Mouse (Mus musculus): ENCODE data around the gene Lrwd1.

Lrwd1 gene

GRCm38 (mm10) chr5:136091927-136092326 lies 43.9 kb downstream of the Lrwd1 start:
- no peak for ATAC-seq (ENCODE audit: low TSS enrichment)

DNA sequence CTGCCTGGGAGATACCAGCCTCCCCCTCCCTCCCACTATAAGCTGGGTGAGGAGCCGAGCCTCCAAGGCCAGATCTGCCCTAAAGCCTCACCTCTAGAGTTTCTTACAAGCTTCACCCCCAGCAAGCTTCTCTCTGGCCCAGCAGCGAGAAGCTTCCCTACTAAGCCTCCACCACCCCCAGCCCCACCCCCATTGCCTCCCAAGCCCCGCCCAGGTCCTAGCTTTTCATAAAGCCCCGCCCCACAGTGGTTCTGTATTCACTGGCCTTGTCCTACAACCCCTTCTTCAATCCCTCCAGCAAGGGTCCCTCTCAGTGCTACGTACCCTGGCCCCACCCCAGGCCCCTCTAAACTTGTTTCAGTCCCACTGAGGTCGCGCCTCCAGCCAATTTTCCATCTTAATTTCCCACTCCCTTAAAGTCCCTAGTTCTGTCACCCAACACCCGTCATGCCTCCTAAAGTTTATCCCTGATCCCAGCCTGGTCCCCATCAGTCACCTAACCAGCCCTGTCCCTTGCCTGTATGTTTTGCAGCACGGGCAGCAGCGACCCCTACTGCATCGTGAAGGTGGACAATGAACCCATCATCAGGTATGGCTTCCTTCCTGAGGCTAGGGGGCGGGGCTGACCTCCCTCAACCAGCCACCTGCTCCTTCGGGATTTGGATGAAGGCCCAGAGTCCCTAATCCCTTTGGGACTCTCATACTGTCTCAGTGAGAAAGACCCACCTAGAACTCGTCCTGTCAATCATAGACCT lies 46.9 kb downstream of the Lrwd1 start:
- ATAC-seq (ENCODE audit: low TSS enrichment): no peak

DNA sequence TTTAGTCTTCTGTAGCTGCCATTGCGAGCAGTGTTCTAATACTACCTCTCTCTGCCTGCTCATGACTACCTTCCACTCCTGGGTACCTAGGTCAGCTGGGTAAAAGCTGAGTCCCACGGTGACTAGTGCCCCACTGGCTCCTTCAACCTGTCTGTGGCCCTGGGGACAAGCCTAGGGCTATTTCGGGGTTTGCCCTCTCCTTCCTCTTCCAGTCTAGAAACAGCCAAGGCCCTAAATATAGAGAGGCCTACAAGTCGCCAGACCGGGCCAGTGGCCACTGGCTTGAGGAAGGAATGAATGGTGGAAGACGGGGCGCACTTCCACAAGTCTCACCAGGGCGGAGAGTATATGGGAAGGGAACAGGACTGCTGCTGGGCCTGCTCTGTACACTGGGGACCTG lies 49.6 kb downstream of the Lrwd1 start:
- ATAC-seq (ENCODE audit: low TSS enrichment): no peak

DNA sequence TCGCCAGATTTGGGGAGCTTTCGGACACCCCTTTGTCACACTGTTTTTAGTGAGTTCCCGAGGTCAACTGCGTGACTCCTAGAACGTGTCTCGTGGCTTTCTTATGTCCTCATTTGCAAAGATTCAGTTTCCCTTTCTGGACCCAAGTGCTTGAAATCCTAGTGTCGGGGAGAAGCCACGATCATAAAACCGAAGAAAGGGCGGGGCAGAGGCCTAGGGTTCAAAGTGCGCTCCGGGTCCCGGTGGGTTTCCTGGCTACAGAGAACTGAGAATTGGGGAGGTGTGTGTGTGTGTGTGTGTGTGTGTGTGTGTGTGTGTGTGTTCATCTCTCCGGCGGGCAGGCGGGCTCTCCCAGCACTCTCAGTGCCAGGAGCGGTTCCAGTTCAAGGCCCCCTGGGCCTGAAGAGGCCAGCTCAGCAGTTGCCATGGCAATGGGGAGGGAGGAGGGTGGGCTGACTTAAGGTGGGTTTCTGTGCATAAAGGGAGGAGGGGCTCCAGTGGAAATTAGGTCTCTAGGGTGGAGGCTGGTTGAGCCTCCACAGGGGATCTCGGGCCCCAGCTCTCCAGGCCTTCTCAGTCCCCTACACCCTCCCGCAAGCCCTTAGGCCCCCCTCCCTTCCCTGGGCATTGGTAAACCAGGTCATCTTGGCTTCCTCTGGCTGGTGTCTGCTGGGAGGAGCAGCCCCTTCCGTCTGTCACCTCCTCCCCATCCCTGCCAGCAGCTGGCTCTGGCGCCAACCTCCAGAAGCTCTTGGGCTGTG lies 50.8 kb downstream of the Lrwd1 start:
- ATAC-seq (ENCODE audit: low TSS enrichment): no peak

DNA sequence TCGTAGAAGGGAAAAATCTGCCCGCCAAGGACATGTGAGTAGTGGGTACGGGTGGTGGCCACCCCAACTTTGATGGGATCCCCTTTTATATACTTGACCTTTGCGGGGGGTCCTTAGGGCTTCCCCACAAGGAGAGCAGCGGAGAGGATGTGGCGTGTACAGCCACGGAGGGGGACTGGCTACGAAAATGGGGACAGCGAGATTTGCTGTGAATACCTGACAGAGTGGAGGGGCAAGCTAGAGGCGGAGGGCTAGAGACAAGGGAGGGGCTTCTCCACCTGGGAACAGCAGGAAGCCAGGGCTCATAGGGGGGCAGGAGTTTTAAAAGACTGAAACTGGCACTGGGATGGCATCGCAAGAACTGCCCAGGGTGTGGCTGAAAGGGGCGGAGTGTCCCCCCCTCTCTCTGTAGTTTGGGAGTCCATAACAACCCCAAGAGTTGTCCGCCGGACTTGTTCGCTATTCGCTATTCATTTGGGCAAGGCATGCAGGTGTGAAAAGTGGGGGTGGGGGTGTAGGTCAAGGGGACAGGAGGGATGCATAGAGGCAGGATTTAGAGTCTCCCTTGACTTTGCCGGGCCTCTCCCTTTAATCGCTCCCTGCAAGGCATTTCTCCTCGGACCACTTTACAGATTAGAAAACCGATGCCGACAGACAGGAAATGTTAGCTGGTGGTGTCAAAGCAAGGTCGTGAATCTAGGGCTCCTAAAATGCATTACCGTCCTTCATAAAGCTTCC lies 51.6 kb downstream of the Lrwd1 start:
- ATAC-seq (ENCODE audit: low TSS enrichment): 0 out of 2 replicates have a peak, but pooled peaks have one; percentile 10

- peak; percentile 99 for ATAC-seq (ENCODE audit: low TSS enrichment)
Observed at GRCm38 (mm10) chr5:136083669-136084107, 52.2 kb downstream of the Lrwd1 start, which contains the start of gene Rasa4. TSS of gene Rasa4 (plus strand) at chr5:136083916.

- ATAC-seq (ENCODE audit: low TSS enrichment): no peak
Observed at GRCm38 (mm10) chr5:136082345-136082744, 53.5 kb downstream of the Lrwd1 start.

GRCm38 (mm10) chr5:136078136-136078535 lies 57.7 kb downstream of the Lrwd1 start:
- no peak for ATAC-seq (ENCODE audit: low TSS enrichment)

DNA sequence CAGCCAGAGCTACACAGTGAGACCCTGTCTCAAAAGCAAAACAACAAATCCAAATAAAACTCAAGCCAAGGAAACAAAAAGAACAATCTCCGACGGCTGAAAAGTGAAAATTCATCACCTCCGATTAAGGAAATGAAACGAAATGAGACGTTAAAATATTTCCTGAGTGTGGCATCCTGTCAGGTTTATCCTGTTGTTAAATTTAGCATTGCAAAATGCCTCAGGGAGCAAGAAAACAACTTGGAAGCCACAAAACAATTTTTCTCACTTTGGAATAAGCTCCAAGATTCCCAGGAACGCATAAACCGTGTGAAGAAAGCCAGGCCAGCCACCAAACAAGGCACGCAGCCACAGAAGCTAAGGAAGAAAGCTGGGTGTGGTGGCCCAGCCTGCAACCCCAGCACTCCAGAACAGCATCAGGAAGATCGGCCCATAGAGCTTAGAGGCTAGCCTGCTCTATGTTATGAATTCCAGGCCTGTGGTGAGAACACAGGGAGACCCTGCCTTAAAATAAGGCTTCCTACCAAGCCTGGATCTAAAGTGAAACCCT lies 58.8 kb downstream of the Lrwd1 start:
- no peak for ATAC-seq (ENCODE audit: low TSS enrichment)

DNA sequence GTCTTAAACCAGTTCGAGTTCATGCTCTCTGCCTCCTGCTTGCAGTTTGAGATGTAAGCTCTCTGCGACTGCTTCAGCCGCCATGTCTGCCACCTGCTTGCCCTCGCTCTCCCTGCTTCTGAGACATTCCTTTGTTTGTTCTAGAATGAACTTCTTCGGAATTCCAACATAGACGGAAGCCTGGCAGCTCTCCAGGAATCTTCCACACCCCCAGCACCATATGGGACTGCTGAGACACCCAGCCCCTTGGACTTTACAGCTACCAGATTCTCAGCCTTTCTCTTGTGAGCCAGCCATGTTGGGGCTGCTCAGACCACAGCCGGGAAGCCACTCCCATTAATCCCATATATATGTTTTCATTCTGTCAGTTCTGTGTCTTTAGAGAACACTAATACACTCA lies 59.6 kb downstream of the Lrwd1 start:
- ATAC-seq (ENCODE audit: low TSS enrichment): no peak

DNA sequence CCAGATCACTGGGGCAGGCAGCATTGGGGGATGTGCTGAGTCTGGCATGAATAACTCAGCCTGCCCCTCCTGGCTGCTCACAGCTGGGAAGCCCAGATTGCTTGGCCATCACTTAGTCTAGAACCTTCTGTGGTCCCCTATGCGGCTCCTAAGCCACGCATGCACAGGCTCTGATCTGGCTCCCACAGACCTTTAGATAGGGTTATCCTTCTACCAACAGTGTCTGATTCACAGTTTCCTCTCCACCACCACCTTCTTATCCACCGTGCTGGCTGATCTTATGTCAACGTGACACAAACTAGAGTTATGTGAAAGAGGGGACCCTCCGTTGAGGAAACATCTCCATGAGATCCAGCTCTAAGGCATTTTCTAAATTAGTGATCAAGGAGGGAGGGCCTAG lies 60.8 kb downstream of the Lrwd1 start:
- no peak for ATAC-seq (ENCODE audit: low TSS enrichment)

- ATAC-seq (ENCODE audit: low TSS enrichment): no peak
Observed at GRCm38 (mm10) chr5:136073526-136073925, 62.3 kb downstream of the Lrwd1 start.

GRCm38 (mm10) chr5:136073051-136073450 lies 62.8 kb downstream of the Lrwd1 start:
- ATAC-seq (ENCODE audit: low TSS enrichment): no peak

All from frontal cortex, adult (tissue).